Comparison of ENCODE assay signal across 11 mouse cellular contexts in genomic region chr16:40974084-40974483, GRCm38 (mm10).
"Had no signal": no experiment of that assay in that cellular context is flagged by ENCODE, and none has a peak within 500 bp of the region (broad histone marks: within the 10 kb centered on the region; RNA-seq: fewer than 3 reads in every experiment).

No protein-coding gene starts in this region.

- H3K27ac ChIP-seq: liver, embryonic 13.5 days had no signal

- DNase-seq: kidney, adult 9 months; kidney, postnatal 14 days; kidney, postnatal 4 days; liver, embryonic 13.5 days; lung, adult 2 months; lung, postnatal 14 days; lung, postnatal 4 days; midbrain, embryonic 14.5 days; thymus, adult 18-20 months; thymus, postnatal 4 days had no signal

- H3K4me3 ChIP-seq: liver, embryonic 13.5 days had no signal

- H3K9me3 ChIP-seq: liver, embryonic 13.5 days had no signal

- H3K4me1 ChIP-seq: liver, embryonic 13.5 days had no signal

- H3K4me2 ChIP-seq: liver, embryonic 13.5 days; midbrain, embryonic 11.5 days had no signal

- H3K27me3 ChIP-seq: liver, embryonic 13.5 days had no signal

- H3K36me3 ChIP-seq: liver, embryonic 13.5 days had no signal

- H3K9ac ChIP-seq: liver, embryonic 13.5 days had no signal
